Mouse (Mus musculus): ENCODE measurements around the gene Opcml. TPM values are rescaled to one million over a fixed set of nuclear protein-coding genes. Genes with fewer than 3 reads are reported as not detected.

Gene Opcml
- polyA plus RNA-seq, 1 experiment from 2014 or later, result 58.4 TPM

DNA sequence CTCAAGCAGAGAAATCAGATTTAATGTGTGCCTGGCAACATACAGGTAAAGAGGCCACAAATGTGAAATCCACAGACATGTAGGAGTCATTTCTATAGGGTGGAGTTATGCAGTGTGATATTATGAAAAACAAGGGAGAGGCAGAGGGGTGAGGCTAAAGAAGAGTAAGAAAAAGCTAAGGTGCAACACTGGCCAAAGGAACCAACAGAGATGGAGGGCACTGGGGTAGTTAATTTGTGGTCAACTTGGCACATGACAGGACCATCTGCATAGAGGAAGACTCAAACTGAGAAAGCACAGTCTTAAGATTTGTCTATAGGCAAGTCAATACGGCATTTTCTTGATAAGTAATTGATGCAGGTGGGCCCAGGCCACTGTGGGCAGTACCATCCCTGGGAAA, 400.2 kb downstream of the Opcml start:
- H3K27me3 ChIP-seq (replicated peaks), result no peaks in the 10 kb centered on the region
- WGBS, result 86% methylated on average over 1 of the region's 1 CpGs
- H3K9me3 ChIP-seq, result no peaks in the 10 kb centered on the region
- no peak overlapping the region for H3K27ac ChIP-seq
- no peaks in the 10 kb centered on the region for H3K4me1 ChIP-seq
- no peak for ATAC-seq (replicated peaks)
- no peaks in the 10 kb centered on the region for H3K36me3 ChIP-seq (replicated peaks)
- no peak overlapping the region for H3K9ac ChIP-seq
- no peak overlapping the region for H3K4me3 ChIP-seq
- no peak overlapping the region for H3K4me2 ChIP-seq

DNA sequence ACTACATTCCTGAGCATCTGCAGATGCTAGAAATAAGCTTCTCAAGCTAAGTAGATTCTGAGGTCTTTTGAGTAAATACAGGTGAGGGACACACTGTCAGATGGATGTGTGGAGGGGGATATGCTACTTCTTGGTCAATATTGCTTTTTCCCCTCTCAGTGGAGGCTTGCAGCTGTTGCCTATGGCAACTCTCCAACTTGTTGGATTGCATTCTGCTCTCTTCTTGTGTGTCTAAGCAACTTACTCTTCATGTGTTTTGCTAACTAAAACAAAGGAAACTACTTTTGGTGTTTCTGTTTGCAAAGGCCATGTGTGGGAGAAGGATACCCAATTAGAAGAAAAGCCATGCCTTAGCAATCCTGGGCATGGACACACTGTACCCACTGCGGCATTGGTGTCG, 406.0 kb downstream of the Opcml start:
- Histone ChIP-seq H3K4me3 (no peak overlapping the region), H3K4me2 (no peak overlapping the region), H3K9ac (no peak overlapping the region), H3K4me1 (no peaks in the 10 kb centered on the region), H3K27me3 (replicated peaks) (no peaks in the 10 kb centered on the region), H3K9me3 (no peaks in the 10 kb centered on the region), H3K27ac (no peak overlapping the region), H3K36me3 (replicated peaks) (no peaks in the 10 kb centered on the region)
- ATAC-seq (replicated peaks), result no peak
- 89% methylated on average over 2 of the region's 2 CpGs for WGBS

DNA sequence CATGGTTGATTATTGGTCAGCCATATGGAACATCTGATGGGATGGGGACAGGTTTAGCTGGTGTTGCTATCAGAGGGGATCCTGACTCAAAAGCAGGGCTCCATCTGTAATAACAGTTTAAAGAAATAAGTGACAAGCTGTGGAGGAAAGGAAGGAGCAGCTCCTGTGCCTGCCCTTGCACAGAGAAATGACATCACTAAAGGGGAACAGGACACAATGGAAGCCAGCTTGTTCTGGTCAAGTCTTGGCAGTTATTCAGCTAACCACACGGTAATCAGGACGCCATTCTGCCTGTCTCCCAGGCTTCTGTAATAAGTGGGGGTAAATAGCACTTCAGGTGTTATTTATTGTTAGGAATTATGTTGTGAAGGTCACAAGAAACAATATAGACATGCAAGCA, 406.5 kb downstream of the Opcml start:
- no peaks in the 10 kb centered on the region for H3K27me3 ChIP-seq (replicated peaks)
- no peak for ATAC-seq (replicated peaks)
- no peak overlapping the region for H3K9ac ChIP-seq
- H3K4me2 ChIP-seq, result no peak overlapping the region
- H3K27ac ChIP-seq, result no peak overlapping the region
- H3K4me3 ChIP-seq, result no peak overlapping the region
- no peaks in the 10 kb centered on the region for H3K9me3 ChIP-seq
- H3K4me1 ChIP-seq, result no peaks in the 10 kb centered on the region
- WGBS, result 66% methylated on average over 2 of the region's 2 CpGs
- H3K36me3 ChIP-seq (replicated peaks), result no peaks in the 10 kb centered on the region

DNA sequence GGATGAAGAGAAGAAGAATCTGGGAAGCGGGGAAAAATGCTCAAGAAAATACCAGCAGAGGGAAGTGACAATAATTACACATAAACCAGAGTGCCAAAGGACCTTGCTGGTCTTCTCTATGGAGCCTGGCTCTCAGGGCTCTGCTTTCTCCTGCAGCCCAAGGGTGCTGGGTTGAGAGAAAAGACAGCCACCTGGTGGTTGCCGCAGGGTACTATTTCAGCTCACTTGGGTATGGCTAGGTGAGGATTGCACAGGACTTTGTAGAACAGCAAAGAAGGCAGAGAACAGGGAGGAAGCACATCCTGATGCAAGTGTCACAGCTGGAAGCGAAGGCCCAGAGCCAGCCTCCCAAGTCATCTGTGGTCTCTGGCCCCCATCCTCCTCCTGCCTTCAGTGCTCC, 407.1 kb downstream of the Opcml start:
- Histone ChIP-seq H3K27me3 (replicated peaks) (no peaks in the 10 kb centered on the region), H3K4me3 (no peak overlapping the region), H3K9ac (no peak overlapping the region), H3K9me3 (no peaks in the 10 kb centered on the region), H3K4me1 (no peaks in the 10 kb centered on the region), H3K36me3 (replicated peaks) (no peaks in the 10 kb centered on the region), H3K4me2 (no peak overlapping the region), H3K27ac (no peak overlapping the region)
- peak; percentile 86 for ATAC-seq (replicated peaks)
- 58% methylated on average over 3 of the region's 3 CpGs for WGBS

DNA sequence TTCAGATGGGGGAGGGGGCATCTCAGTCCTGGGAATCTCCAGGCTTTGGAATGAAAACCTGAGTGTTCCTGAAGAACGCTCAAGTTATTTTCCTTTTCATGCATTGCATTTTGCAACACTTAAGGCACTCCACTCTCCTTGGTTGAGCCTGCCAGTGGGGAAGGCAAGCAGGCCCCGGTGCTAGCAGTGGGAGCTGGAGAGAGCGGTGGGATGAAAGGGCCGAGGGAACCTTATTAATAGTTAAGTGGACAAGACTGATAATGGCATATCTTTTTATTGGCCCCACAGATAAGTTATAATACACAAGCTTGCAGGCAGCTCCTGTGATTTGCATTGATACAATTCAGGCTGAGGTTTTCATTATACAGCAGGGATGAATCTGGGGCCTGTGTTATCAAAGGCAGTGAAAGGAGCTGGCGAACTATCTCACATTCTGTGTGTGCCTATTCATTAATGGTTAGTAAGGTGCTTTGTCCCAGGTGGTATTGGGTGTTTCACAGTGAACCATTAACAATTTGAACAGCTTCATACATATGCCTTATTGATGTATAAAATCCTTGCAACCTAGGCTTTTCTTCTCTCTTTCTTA, 407.6 kb downstream of the Opcml start:
- H3K36me3 ChIP-seq (replicated peaks), result no peaks in the 10 kb centered on the region
- ATAC-seq (replicated peaks), result no peak
- no peaks in the 10 kb centered on the region for H3K9me3 ChIP-seq
- H3K4me2 ChIP-seq, result no peak overlapping the region
- no peak overlapping the region for H3K4me3 ChIP-seq
- 52% methylated on average over 5 of the region's 5 CpGs for WGBS
- no peak overlapping the region for H3K27ac ChIP-seq
- H3K4me1 ChIP-seq, result no peaks in the 10 kb centered on the region
- no peaks in the 10 kb centered on the region for H3K27me3 ChIP-seq (replicated peaks)
- no peak overlapping the region for H3K9ac ChIP-seq

DNA sequence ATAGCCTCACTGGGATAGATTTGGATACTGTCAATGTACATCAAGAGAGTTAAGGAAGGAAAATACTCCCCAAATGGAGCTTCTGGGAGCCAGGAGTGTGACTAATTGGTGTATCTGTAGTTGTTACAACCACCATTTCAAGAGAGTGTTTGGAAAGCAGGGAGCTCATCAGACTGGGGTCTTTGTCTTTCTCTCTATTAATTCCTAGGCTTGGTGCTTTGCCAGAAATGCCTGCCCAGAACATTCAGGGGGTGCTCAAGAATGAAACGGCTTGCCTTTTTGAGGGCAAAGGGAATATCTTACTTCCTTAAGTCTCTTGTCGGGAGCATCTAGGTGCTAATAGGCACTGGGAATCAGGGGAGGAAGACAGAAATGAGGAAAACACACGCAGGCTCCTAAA, 416.9 kb downstream of the Opcml start:
- 72% methylated on average over 3 of the region's 3 CpGs for WGBS
- Histone ChIP-seq H3K9ac (no peak overlapping the region), H3K4me1 (0 out of 2 replicates have a peak, but pooled peaks cover 4% of the 10 kb centered on the region), H3K9me3 (no peaks in the 10 kb centered on the region), H3K4me2 (no peak overlapping the region), H3K27ac (no peak overlapping the region), H3K4me3 (no peak overlapping the region), H3K36me3 (replicated peaks) (no peaks in the 10 kb centered on the region), H3K27me3 (replicated peaks) (no peaks in the 10 kb centered on the region)
- ATAC-seq (replicated peaks), result no peak

DNA sequence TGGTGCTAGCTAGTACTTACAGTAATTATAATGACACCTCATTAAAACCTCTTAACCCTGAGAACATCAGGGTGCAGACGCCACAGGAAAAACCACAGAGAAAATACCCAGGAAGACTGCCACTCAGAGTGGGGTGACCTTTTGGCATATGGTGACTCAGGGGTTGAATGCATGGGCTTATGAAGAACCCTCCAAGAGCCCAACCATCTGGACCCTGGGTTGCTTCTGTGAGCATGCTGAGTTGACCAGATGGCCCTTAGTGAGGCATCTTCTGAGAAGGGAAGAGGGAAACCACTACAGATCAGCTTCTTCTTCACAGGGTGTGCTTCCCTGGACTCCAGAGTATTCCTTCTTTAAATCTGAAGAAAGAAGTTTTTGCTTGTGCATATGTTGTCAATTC, 418.1 kb downstream of the Opcml start:
- 77% methylated on average over 1 of the region's 1 CpGs for WGBS
- H3K9ac ChIP-seq, result no peak overlapping the region
- H3K4me3 ChIP-seq, result no peak overlapping the region
- H3K27me3 ChIP-seq (replicated peaks), result no peaks in the 10 kb centered on the region
- H3K36me3 ChIP-seq (replicated peaks), result no peaks in the 10 kb centered on the region
- no peaks in the 10 kb centered on the region for H3K9me3 ChIP-seq
- no peak for ATAC-seq (replicated peaks)
- no peak overlapping the region for H3K27ac ChIP-seq
- H3K4me1 ChIP-seq, result 0 out of 2 replicates have a peak, but pooled peaks cover 4% of the 10 kb centered on the region
- H3K4me2 ChIP-seq, result no peak overlapping the region

DNA sequence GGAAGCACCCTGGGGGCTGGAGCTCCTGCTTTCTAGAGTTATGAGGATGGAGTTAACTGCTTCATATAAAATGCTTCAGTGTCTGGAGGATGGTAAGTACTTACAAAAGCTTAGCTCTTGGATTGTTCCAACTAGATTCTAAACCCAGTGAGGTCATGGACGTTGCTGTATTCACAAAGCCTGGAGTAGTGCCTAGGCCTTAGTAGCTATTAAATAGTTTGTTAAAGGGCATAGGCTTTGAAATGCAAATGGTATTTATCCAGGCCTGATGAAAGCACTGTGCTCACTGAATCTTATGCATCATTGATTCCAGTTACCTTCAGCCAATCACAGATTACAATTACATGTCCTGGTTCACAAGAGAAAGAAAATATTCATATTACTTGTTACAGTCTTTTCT, 421.3 kb downstream of the Opcml start:
- Histone ChIP-seq H3K9me3 (no peaks in the 10 kb centered on the region), H3K4me2 (no peak overlapping the region), H3K4me1 (0 out of 2 replicates have a peak, but pooled peaks cover 4% of the 10 kb centered on the region), H3K4me3 (no peak overlapping the region), H3K36me3 (replicated peaks) (no peaks in the 10 kb centered on the region), H3K9ac (no peak overlapping the region), H3K27me3 (replicated peaks) (no peaks in the 10 kb centered on the region), H3K27ac (no peak overlapping the region)
- WGBS, result 4% methylated on average over 1 of the region's 1 CpGs
- no peak for ATAC-seq (replicated peaks)

DNA sequence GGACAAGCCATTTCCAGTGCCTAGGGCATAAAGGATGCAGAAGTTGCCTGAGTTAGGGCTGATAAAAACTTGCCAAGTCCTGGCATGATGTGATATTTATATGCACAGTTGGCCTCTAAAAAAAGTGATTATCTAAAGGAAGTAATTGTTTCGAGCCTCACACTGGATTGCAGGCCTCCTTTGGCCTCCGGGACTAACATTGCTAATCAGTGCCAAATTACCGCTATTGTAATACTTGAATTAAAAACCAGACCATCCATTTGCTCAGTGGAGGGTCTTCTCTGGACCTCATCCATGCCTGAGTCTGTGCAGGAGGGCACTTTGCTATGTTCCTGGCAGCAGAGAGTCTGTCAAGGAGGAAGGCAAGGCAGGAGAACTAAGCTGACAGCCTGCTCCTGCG, 423.3 kb downstream of the Opcml start:
- 64% methylated on average over 4 of the region's 4 CpGs for WGBS
- Histone ChIP-seq H3K9ac (no peak overlapping the region), H3K4me1 (no peaks in the 10 kb centered on the region), H3K9me3 (no peaks in the 10 kb centered on the region), H3K27ac (no peak overlapping the region), H3K4me2 (no peak overlapping the region), H3K4me3 (no peak overlapping the region), H3K36me3 (replicated peaks) (no peaks in the 10 kb centered on the region), H3K27me3 (replicated peaks) (no peaks in the 10 kb centered on the region)
- no peak for ATAC-seq (replicated peaks)

DNA sequence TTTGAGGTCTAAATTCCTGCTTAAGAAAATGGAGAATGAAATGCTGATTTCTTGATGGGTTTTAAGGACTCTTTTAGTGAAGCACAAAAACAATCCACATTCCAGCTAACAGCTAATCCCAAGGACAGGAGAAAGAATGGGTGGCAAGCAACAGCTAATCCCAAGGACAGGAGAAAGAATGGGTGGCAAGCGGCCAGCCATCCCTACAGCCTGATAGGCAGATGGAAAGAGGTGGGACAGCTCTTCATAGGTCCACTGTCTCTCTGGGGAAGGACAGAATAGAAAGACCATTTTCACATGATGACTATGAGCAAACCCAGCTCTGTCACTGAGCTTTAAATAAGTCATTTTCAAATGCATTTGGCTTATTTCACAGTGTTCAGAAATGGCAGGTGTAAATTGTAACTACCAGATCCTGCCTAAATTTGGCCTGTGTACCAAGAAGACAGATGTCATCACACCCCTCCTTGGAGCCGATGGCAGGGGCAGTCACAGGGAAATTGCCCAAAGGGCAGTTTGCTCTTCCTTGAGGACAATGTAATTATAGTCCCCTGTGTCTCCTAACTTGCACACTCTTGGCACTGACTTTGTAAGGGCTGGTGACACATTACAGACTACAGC, 427.6 kb downstream of the Opcml start:
- Histone ChIP-seq H3K9ac (no peak overlapping the region), H3K4me1 (no peaks in the 10 kb centered on the region), H3K4me3 (no peak overlapping the region), H3K27ac (no peak overlapping the region), H3K9me3 (no peaks in the 10 kb centered on the region), H3K27me3 (replicated peaks) (no peaks in the 10 kb centered on the region), H3K4me2 (no peak overlapping the region), H3K36me3 (replicated peaks) (no peaks in the 10 kb centered on the region)
- ATAC-seq (replicated peaks), result no peak
- WGBS, result 57% methylated on average over 2 of the region's 2 CpGs

DNA sequence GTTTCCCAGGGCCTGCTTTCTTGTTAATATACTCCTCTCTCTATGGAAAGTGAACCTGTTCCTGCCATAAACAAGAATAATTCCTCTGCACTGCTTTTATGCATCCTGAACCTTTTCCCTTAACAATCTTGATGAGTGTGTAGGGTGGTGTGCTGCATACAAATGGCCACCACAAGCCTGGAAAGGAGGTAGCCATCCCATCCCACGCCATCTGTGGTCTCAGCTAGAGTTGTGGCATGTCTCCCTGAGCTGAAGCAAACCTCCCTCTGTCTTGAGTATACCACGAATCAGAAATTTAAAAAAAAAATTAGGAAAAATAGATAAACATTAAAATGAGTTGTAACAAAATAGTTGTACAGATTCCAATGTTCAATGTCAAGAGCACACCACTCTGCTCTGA, 432.2 kb downstream of the Opcml start:
- 75% methylated on average over 2 of the region's 2 CpGs for WGBS
- no peak overlapping the region for H3K4me3 ChIP-seq
- ATAC-seq (replicated peaks), result no peak
- no peaks in the 10 kb centered on the region for H3K9me3 ChIP-seq
- H3K36me3 ChIP-seq (replicated peaks), result no peaks in the 10 kb centered on the region
- no peaks in the 10 kb centered on the region for H3K4me1 ChIP-seq
- no peak overlapping the region for H3K4me2 ChIP-seq
- H3K9ac ChIP-seq, result no peak overlapping the region
- H3K27ac ChIP-seq, result no peak overlapping the region
- no peaks in the 10 kb centered on the region for H3K27me3 ChIP-seq (replicated peaks)

DNA sequence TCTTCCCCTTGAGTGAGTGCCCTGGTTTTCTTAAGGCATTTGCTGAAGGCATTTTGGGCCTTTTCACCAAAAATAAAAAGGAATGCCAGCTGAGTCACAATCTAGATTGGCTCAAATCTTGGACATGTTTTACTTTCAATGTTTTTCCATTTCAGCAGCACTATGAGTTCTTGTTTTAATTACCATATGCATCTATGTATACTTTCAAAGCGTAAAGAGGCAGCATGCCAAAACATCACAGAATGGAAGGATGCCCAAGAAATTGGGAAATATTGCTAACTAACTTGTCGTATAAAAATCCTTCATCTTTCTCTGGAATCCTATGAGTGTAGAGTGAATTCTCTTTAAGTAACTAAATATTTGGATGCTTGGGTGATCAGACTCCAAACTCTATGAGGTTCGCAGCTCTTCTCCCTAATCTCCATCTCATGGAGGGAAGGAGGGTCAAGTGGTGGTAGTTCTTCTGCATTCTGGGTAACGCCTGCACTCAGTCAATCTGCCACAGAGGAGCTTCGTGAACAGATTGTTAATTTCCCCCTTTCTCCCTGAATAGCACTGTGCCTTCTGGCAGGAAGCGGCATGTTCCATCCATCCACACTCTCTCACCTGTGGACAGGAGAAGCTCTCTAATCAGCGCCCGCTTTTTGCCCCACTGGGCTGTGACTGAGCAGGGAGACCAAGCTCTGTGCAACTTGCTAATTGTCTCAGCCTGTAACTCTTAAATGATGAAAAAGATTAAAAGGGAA, 435.4 kb downstream of the Opcml start:
- no peaks in the 10 kb centered on the region for H3K27me3 ChIP-seq (replicated peaks)
- no peak for ATAC-seq (replicated peaks)
- WGBS, result 87% methylated on average over 8 of the region's 8 CpGs
- H3K9me3 ChIP-seq, result no peaks in the 10 kb centered on the region
- no peak overlapping the region for H3K4me2 ChIP-seq
- H3K9ac ChIP-seq, result no peak overlapping the region
- no peaks in the 10 kb centered on the region for H3K36me3 ChIP-seq (replicated peaks)
- no peaks in the 10 kb centered on the region for H3K4me1 ChIP-seq
- no peak overlapping the region for H3K27ac ChIP-seq
- no peak overlapping the region for H3K4me3 ChIP-seq

DNA sequence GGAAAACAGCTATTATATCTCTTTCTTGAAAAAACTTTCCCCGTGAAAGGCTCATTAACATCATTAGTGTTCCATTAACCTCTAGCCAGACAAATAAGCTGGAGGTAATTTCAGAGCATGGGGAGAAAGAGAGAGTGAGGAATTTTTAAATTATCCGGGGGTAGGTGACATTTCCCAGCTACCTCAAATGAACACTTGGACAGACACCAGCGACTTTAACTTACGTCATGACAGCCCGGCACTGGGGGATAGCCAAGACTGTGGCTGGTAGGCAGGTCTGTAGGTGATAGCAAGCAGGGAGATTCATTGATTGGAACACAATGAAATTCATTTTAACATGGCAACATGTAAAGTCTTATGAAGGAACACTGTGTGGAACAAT, 436.0 kb downstream of the Opcml start:
- Histone ChIP-seq H3K9ac (no peak overlapping the region), H3K27ac (no peak overlapping the region), H3K36me3 (replicated peaks) (no peaks in the 10 kb centered on the region), H3K4me3 (no peak overlapping the region), H3K4me2 (no peak overlapping the region), H3K4me1 (no peaks in the 10 kb centered on the region), H3K27me3 (replicated peaks) (no peaks in the 10 kb centered on the region), H3K9me3 (no peaks in the 10 kb centered on the region)
- ATAC-seq (replicated peaks), result no peak
- 83% methylated on average over 5 of the region's 5 CpGs for WGBS

Measured in midbrain, embryonic 15.5 days (tissue).